Mouse (Mus musculus) CD4-positive, CD25-positive, alpha-beta regulatory T cell (primary cell): ENCODE data around the gene Dusp9. TPM values are rescaled to one million over a fixed set of nuclear protein-coding genes. Genes with fewer than 3 reads are reported as not detected.

Experiments
- polyA plus RNA-seq: library from polyadenylated mRNA; unstranded; fragments of 100-300 nt; shearing (Covaris generic); gene quantifications from one replicate; pipeline ENCODE4 v1.2.1, GENCODE M21; 2017

The Dusp9 gene
- 0.74 TPM for polyA plus RNA-seq

GRCm38 (mm10) chrX:73639255-73639675, at the start of gene Dusp9:
Gene Dusp9, plus strand, starts transcription at chrX:73639419.

GRCm38 (mm10) chrX:73659575-73660283, 20.5 kb downstream of the Dusp9 start, which contains the start of gene Pnck:
Gene Pnck, minus strand, starts transcription at chrX:73660117.

GRCm38 (mm10) chrX:73672879-73673618, 33.8 kb downstream of the Dusp9 start, which contains the start of gene Slc6a8:
Gene Slc6a8, plus strand, starts transcription at chrX:73673150.

Other genes starting within 250 kb of the Dusp9 start
- not detected for gene Gm18336, start 240.7 kb upstream of the Dusp9 start, polyA plus RNA-seq
- gene Zfp92, start 228.3 kb upstream of the Dusp9 start, polyA plus RNA-seq = 0.16 TPM
- not detected for gene Trex2, start 204.1 kb upstream of the Dusp9 start, polyA plus RNA-seq
- 32.3 TPM for gene Haus7, start 180.4 kb upstream of the Dusp9 start, polyA plus RNA-seq
- not detected for gene Bgn, start 155.8 kb upstream of the Dusp9 start, polyA plus RNA-seq
- gene Atp2b3, start 136.3 kb upstream of the Dusp9 start, polyA plus RNA-seq = not detected
- gene Pnck, start 20.7 kb downstream of the Dusp9 start, polyA plus RNA-seq = 1.5 TPM
- gene Slc6a8, start 33.7 kb downstream of the Dusp9 start, polyA plus RNA-seq = 0.11 TPM
- 275 TPM for gene Bcap31, start 76.8 kb downstream of the Dusp9 start, polyA plus RNA-seq
- 36.9 TPM for gene Abcd1, start 77.2 kb downstream of the Dusp9 start, polyA plus RNA-seq
- not detected for gene Plxnb3, start 117.7 kb downstream of the Dusp9 start, polyA plus RNA-seq
- gene Srpk3, start 135.0 kb downstream of the Dusp9 start, polyA plus RNA-seq = 1.3 TPM
- 218 TPM for gene Idh3g, start 147.5 kb downstream of the Dusp9 start, polyA plus RNA-seq
- gene Ssr4, start 147.6 kb downstream of the Dusp9 start, polyA plus RNA-seq = 227 TPM
- 0.44 TPM for gene Pdzd4, start 185.6 kb downstream of the Dusp9 start, polyA plus RNA-seq